Mouse (Mus musculus): ENCODE results near the gene Magel2.

Gene Magel2

GRCm38 (mm10) chr7:62376510-62377304, at the start of gene Magel2:
Magel2 (plus strand) TSS chr7:62377010.
- no peak for TF ChIP-seq NANOG (IDR thresholded peaks at IDR 0.05; ENCODE audit: borderline replicate concordance, low read length)
- no peak for TF ChIP-seq POU5F1 (IDR thresholded peaks at IDR 0.05; ENCODE audit: borderline replicate concordance, low read length)
- no peak for TF ChIP-seq CTCF (conservative IDR thresholded peaks at IDR 0.05; ENCODE audit: low read length)

GRCm38 (mm10) chr7:62345411-62345810, 31.4 kb upstream of the Magel2 start:
- Histone ChIP-seq H3K4me3 (replicated peaks; ENCODE audit: low read length) (no peak overlapping the region), H3K4me1 (replicated peaks; ENCODE audit: low read depth, low read length) (peaks cover 9% of the 10 kb centered on the region; the same call in 1 of the 2 replicates), H3K36me3 (ENCODE audit: insufficient read depth, low read length) (no peaks in the 10 kb centered on the region), H3K9me3 (ENCODE audit: low read length) (no peaks in the 10 kb centered on the region), H3K27me3 (ENCODE audit: insufficient read depth, low read length) (peaks cover 25% of the 10 kb centered on the region)
- TF ChIP-seq NANOG (IDR thresholded peaks at IDR 0.05; ENCODE audit: borderline replicate concordance, low read length) (no peak), POU5F1 (IDR thresholded peaks at IDR 0.05; ENCODE audit: borderline replicate concordance, low read length) (no peak), CTCF (conservative IDR thresholded peaks at IDR 0.05; ENCODE audit: low read length) (no peak)

More at GRCm38 (mm10) chr7:62376510-62377304, at the start of gene Magel2:
- H3K4me1 ChIP-seq (replicated peaks; ENCODE audit: low read depth, low read length), result peaks cover 23% of the 10 kb centered on the region
- H3K36me3 ChIP-seq (ENCODE audit: insufficient read depth, low read length), result no peaks in the 10 kb centered on the region
- peaks cover 60% of the 10 kb centered on the region for H3K27me3 ChIP-seq (ENCODE audit: insufficient read depth, low read length)
- H3K9me3 ChIP-seq (ENCODE audit: low read length), result no peaks in the 10 kb centered on the region
- H3K4me3 ChIP-seq (replicated peaks; ENCODE audit: low read length), result peak within 1 kb of the TSS; percentile 79

- no peak for TF ChIP-seq POU5F1 (IDR thresholded peaks at IDR 0.05; ENCODE audit: borderline replicate concordance, low read length)
- no peak for TF ChIP-seq NANOG (IDR thresholded peaks at IDR 0.05; ENCODE audit: borderline replicate concordance, low read length)
- TF ChIP-seq CTCF (conservative IDR thresholded peaks at IDR 0.05; ENCODE audit: low read length), result no peak
- no peaks in the 10 kb centered on the region for H3K9me3 ChIP-seq (ENCODE audit: low read length)
- H3K36me3 ChIP-seq (ENCODE audit: insufficient read depth, low read length), result no peaks in the 10 kb centered on the region
- peaks cover 9% of the 10 kb centered on the region; the same call in 1 of the 2 replicates for H3K4me1 ChIP-seq (replicated peaks; ENCODE audit: low read depth, low read length)
- H3K4me3 ChIP-seq (replicated peaks; ENCODE audit: low read length), result no peak within 1 kb of the TSS
- peaks cover 32% of the 10 kb centered on the region for H3K27me3 ChIP-seq (ENCODE audit: insufficient read depth, low read length)
Observed at GRCm38 (mm10) chr7:62346269-62346668, 30.5 kb upstream of the Magel2 start, which contains the start of gene Ndn. Ndn (plus strand) TSS chr7:62346569.

GRCm38 (mm10) chr7:62348106-62348803, 28.6 kb upstream of the Magel2 start:
- no peak for TF ChIP-seq POU5F1 (IDR thresholded peaks at IDR 0.05; ENCODE audit: borderline replicate concordance, low read length)
- no peak for TF ChIP-seq NANOG (IDR thresholded peaks at IDR 0.05; ENCODE audit: borderline replicate concordance, low read length)
- no peak for TF ChIP-seq CTCF (conservative IDR thresholded peaks at IDR 0.05; ENCODE audit: low read length)
- H3K36me3 ChIP-seq (ENCODE audit: insufficient read depth, low read length), result no peaks in the 10 kb centered on the region

GRCm38 (mm10) chr7:62348804-62349190, 28.0 kb upstream of the Magel2 start:
- peak overlapping the region; percentile 81 for H3K4me3 ChIP-seq (replicated peaks; ENCODE audit: low read length)
- peaks cover 9% of the 10 kb centered on the region; the same call in 1 of the 2 replicates for H3K4me1 ChIP-seq (replicated peaks; ENCODE audit: low read depth, low read length)
- no peaks in the 10 kb centered on the region for H3K36me3 ChIP-seq (ENCODE audit: insufficient read depth, low read length)
- H3K27me3 ChIP-seq (ENCODE audit: insufficient read depth, low read length), result peaks cover 32% of the 10 kb centered on the region
- no peak for TF ChIP-seq CTCF (conservative IDR thresholded peaks at IDR 0.05; ENCODE audit: low read length)
- TF ChIP-seq NANOG (IDR thresholded peaks at IDR 0.05; ENCODE audit: borderline replicate concordance, low read length), result no peak
- no peak for TF ChIP-seq POU5F1 (IDR thresholded peaks at IDR 0.05; ENCODE audit: borderline replicate concordance, low read length)
- H3K9me3 ChIP-seq (ENCODE audit: low read length), result no peaks in the 10 kb centered on the region

More at GRCm38 (mm10) chr7:62348106-62348803, 28.6 kb upstream of the Magel2 start:
- peak overlapping the region; percentile 81 for H3K4me3 ChIP-seq (replicated peaks; ENCODE audit: low read length)
- peaks cover 32% of the 10 kb centered on the region for H3K27me3 ChIP-seq (ENCODE audit: insufficient read depth, low read length)
- no peaks in the 10 kb centered on the region for H3K9me3 ChIP-seq (ENCODE audit: low read length)
- peaks cover 9% of the 10 kb centered on the region; the same call in 1 of the 2 replicates for H3K4me1 ChIP-seq (replicated peaks; ENCODE audit: low read depth, low read length)

GRCm38 (mm10) chr7:62351266-62351665, 25.5 kb upstream of the Magel2 start:
- no peaks in the 10 kb centered on the region for H3K9me3 ChIP-seq (ENCODE audit: low read length)
- no peak for TF ChIP-seq CTCF (conservative IDR thresholded peaks at IDR 0.05; ENCODE audit: low read length)
- no peak for TF ChIP-seq NANOG (IDR thresholded peaks at IDR 0.05; ENCODE audit: borderline replicate concordance, low read length)
- no peak for TF ChIP-seq POU5F1 (IDR thresholded peaks at IDR 0.05; ENCODE audit: borderline replicate concordance, low read length)
- peaks cover 9% of the 10 kb centered on the region; the same call in 1 of the 2 replicates for H3K4me1 ChIP-seq (replicated peaks; ENCODE audit: low read depth, low read length)
- H3K36me3 ChIP-seq (ENCODE audit: insufficient read depth, low read length), result no peaks in the 10 kb centered on the region
- peaks cover 29% of the 10 kb centered on the region for H3K27me3 ChIP-seq (ENCODE audit: insufficient read depth, low read length)
- no peak overlapping the region for H3K4me3 ChIP-seq (replicated peaks; ENCODE audit: low read length)

- no peaks in the 10 kb centered on the region for H3K9me3 ChIP-seq (ENCODE audit: low read length)
- no peak overlapping the region for H3K4me3 ChIP-seq (replicated peaks; ENCODE audit: low read length)
- TF ChIP-seq NANOG (IDR thresholded peaks at IDR 0.05; ENCODE audit: borderline replicate concordance, low read length), result no peak
- TF ChIP-seq POU5F1 (IDR thresholded peaks at IDR 0.05; ENCODE audit: borderline replicate concordance, low read length), result no peak
- TF ChIP-seq CTCF (conservative IDR thresholded peaks at IDR 0.05; ENCODE audit: low read length), result no peak
- H3K36me3 ChIP-seq (ENCODE audit: insufficient read depth, low read length), result no peaks in the 10 kb centered on the region
- H3K4me1 ChIP-seq (replicated peaks; ENCODE audit: low read depth, low read length), result no peaks in the 10 kb centered on the region
- H3K27me3 ChIP-seq (ENCODE audit: insufficient read depth, low read length), result peaks cover 4% of the 10 kb centered on the region; the same call in 1 of the 2 replicates
Observed at GRCm38 (mm10) chr7:62365039-62365636, 11.7 kb upstream of the Magel2 start.

- TF ChIP-seq CTCF (conservative IDR thresholded peaks at IDR 0.05; ENCODE audit: low read length) (no peak), NANOG (IDR thresholded peaks at IDR 0.05; ENCODE audit: borderline replicate concordance, low read length) (no peak), POU5F1 (IDR thresholded peaks at IDR 0.05; ENCODE audit: borderline replicate concordance, low read length) (no peak)
- Histone ChIP-seq H3K27me3 (ENCODE audit: insufficient read depth, low read length) (peaks cover 4% of the 10 kb centered on the region; the same call in 1 of the 2 replicates), H3K4me1 (replicated peaks; ENCODE audit: low read depth, low read length) (no peaks in the 10 kb centered on the region), H3K9me3 (ENCODE audit: low read length) (no peaks in the 10 kb centered on the region), H3K4me3 (replicated peaks; ENCODE audit: low read length) (no peak overlapping the region), H3K36me3 (ENCODE audit: insufficient read depth, low read length) (no peaks in the 10 kb centered on the region)
Observed at GRCm38 (mm10) chr7:62366730-62367129, 10.1 kb upstream of the Magel2 start.
